Mouse (Mus musculus): Measurements from ENCODE around the gene Mecr. TPM values are rescaled to one million over a fixed set of nuclear protein-coding genes. Genes with fewer than 3 reads are reported as not detected.
A peak's percentile ranks its signal among the peaks of the same experiment; 100 is the strongest.

Mecr gene
- polyA plus RNA-seq, 1 experiment = 17.9 TPM

GRCm38 (mm10) chr4:131831546-131832045 is 11.7 kb upstream of the Mecr start:
- no peaks in the 10 kb centered on the region for H3K27me3 ChIP-seq (ENCODE audit: control insufficient read depth, insufficient read depth, low read length, poor library complexity, severe bottlenecking)
- no peaks in the 10 kb centered on the region for H3K9me3 ChIP-seq (replicated peaks; ENCODE audit: control insufficient read depth, insufficient read depth, low read length, poor library complexity, severe bottlenecking)
- H3K27ac ChIP-seq (ENCODE audit: insufficient read depth, low read length) = no peak overlapping the region
- peaks cover 3% of the 10 kb centered on the region for H3K4me1 ChIP-seq (ENCODE audit: control insufficient read depth, insufficient read depth, low read length)
- H3K4me3 ChIP-seq (ENCODE audit: low read depth, low read length) = no peak overlapping the region
- TF ChIP-seq EP300 (IDR thresholded peaks at IDR 0.05; ENCODE audit: insufficient read depth, low read depth, low read length) (no peak), CTCF (IDR thresholded peaks at IDR 0.05; ENCODE audit: low read depth, low read length) (no peak), POLR2A (IDR thresholded peaks at IDR 0.05; ENCODE audit: insufficient read depth, low read length) (no peak)
- no peaks in the 10 kb centered on the region for H3K36me3 ChIP-seq (ENCODE audit: control insufficient read depth, insufficient read depth, low read length, poor library complexity, severe bottlenecking)
- H3K9ac ChIP-seq (ENCODE audit: low read depth, poor library complexity, severe bottlenecking) = no peak overlapping the region

- no peaks in the 10 kb centered on the region for H3K27me3 ChIP-seq (ENCODE audit: control insufficient read depth, insufficient read depth, low read length, poor library complexity, severe bottlenecking)
- no peak for TF ChIP-seq CTCF (IDR thresholded peaks at IDR 0.05; ENCODE audit: low read depth, low read length)
- TF ChIP-seq EP300 (IDR thresholded peaks at IDR 0.05; ENCODE audit: insufficient read depth, low read depth, low read length) = no peak
- no peak for TF ChIP-seq POLR2A (IDR thresholded peaks at IDR 0.05; ENCODE audit: insufficient read depth, low read length)
- no peak overlapping the region for H3K4me3 ChIP-seq (ENCODE audit: low read depth, low read length)
- peaks cover 3% of the 10 kb centered on the region for H3K4me1 ChIP-seq (ENCODE audit: control insufficient read depth, insufficient read depth, low read length)
- H3K27ac ChIP-seq (ENCODE audit: insufficient read depth, low read length) = no peak overlapping the region
- H3K9me3 ChIP-seq (replicated peaks; ENCODE audit: control insufficient read depth, insufficient read depth, low read length, poor library complexity, severe bottlenecking) = no peaks in the 10 kb centered on the region
- H3K9ac ChIP-seq (ENCODE audit: low read depth, poor library complexity, severe bottlenecking) = no peak overlapping the region
- no peaks in the 10 kb centered on the region for H3K36me3 ChIP-seq (ENCODE audit: control insufficient read depth, insufficient read depth, low read length, poor library complexity, severe bottlenecking)
These were observed 10.4 kb upstream of the Mecr start for GRCm38 (mm10) chr4:131832759-131833407.

- TF ChIP-seq POLR2A (IDR thresholded peaks at IDR 0.05; ENCODE audit: insufficient read depth, low read length) (no peak), CTCF (IDR thresholded peaks at IDR 0.05; ENCODE audit: low read depth, low read length) (no peak), EP300 (IDR thresholded peaks at IDR 0.05; ENCODE audit: insufficient read depth, low read depth, low read length) (0 out of 2 replicates have a peak, but pooled peaks have one; percentile 28)
- Histone ChIP-seq H3K4me1 (ENCODE audit: control insufficient read depth, insufficient read depth, low read length) (peaks cover 3% of the 10 kb centered on the region), H3K36me3 (ENCODE audit: control insufficient read depth, insufficient read depth, low read length, poor library complexity, severe bottlenecking) (no peaks in the 10 kb centered on the region), H3K4me3 (ENCODE audit: low read depth, low read length) (no peak overlapping the region), H3K9ac (ENCODE audit: low read depth, poor library complexity, severe bottlenecking) (no peak overlapping the region), H3K27me3 (ENCODE audit: control insufficient read depth, insufficient read depth, low read length, poor library complexity, severe bottlenecking) (no peaks in the 10 kb centered on the region), H3K27ac (ENCODE audit: insufficient read depth, low read length) (no peak overlapping the region), H3K9me3 (replicated peaks; ENCODE audit: control insufficient read depth, insufficient read depth, low read length, poor library complexity, severe bottlenecking) (no peaks in the 10 kb centered on the region)
These were observed 9.2 kb upstream of the Mecr start for GRCm38 (mm10) chr4:131833971-131834609.

GRCm38 (mm10) chr4:131836351-131836881 is 6.9 kb upstream of the Mecr start:
- no peaks in the 10 kb centered on the region for H3K36me3 ChIP-seq (ENCODE audit: control insufficient read depth, insufficient read depth, low read length, poor library complexity, severe bottlenecking)
- H3K4me3 ChIP-seq (ENCODE audit: low read depth, low read length) = peak overlapping the region; percentile 59
- H3K9ac ChIP-seq (ENCODE audit: low read depth, poor library complexity, severe bottlenecking) = peak overlapping the region; percentile 14; the same call in 1 of the 2 replicates
- H3K9me3 ChIP-seq (replicated peaks; ENCODE audit: control insufficient read depth, insufficient read depth, low read length, poor library complexity, severe bottlenecking) = no peaks in the 10 kb centered on the region
- peaks cover 3% of the 10 kb centered on the region for H3K4me1 ChIP-seq (ENCODE audit: control insufficient read depth, insufficient read depth, low read length)
- no peaks in the 10 kb centered on the region for H3K27me3 ChIP-seq (ENCODE audit: control insufficient read depth, insufficient read depth, low read length, poor library complexity, severe bottlenecking)
- TF ChIP-seq EP300 (IDR thresholded peaks at IDR 0.05; ENCODE audit: insufficient read depth, low read depth, low read length) = 0 out of 2 replicates have a peak, but pooled peaks have one; percentile 6
- no peak for TF ChIP-seq CTCF (IDR thresholded peaks at IDR 0.05; ENCODE audit: low read depth, low read length)
- no peak overlapping the region for H3K27ac ChIP-seq (ENCODE audit: insufficient read depth, low read length)

GRCm38 (mm10) chr4:131836891-131837491 is 6.3 kb upstream of the Mecr start:
- H3K9me3 ChIP-seq (replicated peaks; ENCODE audit: control insufficient read depth, insufficient read depth, low read length, poor library complexity, severe bottlenecking) = no peaks in the 10 kb centered on the region
- H3K27me3 ChIP-seq (ENCODE audit: control insufficient read depth, insufficient read depth, low read length, poor library complexity, severe bottlenecking) = no peaks in the 10 kb centered on the region
- H3K27ac ChIP-seq (ENCODE audit: insufficient read depth, low read length) = no peak overlapping the region
- TF ChIP-seq CTCF (IDR thresholded peaks at IDR 0.05; ENCODE audit: low read depth, low read length) (no peak), EP300 (IDR thresholded peaks at IDR 0.05; ENCODE audit: insufficient read depth, low read depth, low read length) (no peak), POLR2A (IDR thresholded peaks at IDR 0.05; ENCODE audit: insufficient read depth, low read length) (no peak)
- H3K36me3 ChIP-seq (ENCODE audit: control insufficient read depth, insufficient read depth, low read length, poor library complexity, severe bottlenecking) = no peaks in the 10 kb centered on the region
- H3K4me1 ChIP-seq (ENCODE audit: control insufficient read depth, insufficient read depth, low read length) = peaks cover 3% of the 10 kb centered on the region
- peak overlapping the region; percentile 59 for H3K4me3 ChIP-seq (ENCODE audit: low read depth, low read length)
- peak overlapping the region; percentile 62 for H3K9ac ChIP-seq (ENCODE audit: low read depth, poor library complexity, severe bottlenecking)

Data from ES-Bruce4 (cell line).